Mouse (Mus musculus): ENCODE measurements around the gene A630076J17Rik. TPM values are rescaled to one million over a fixed set of nuclear protein-coding genes. Genes with fewer than 3 reads are reported as not detected.

A630076J17Rik gene
- polyA plus RNA-seq (2014; fragmentation: Illumina TruSeq; extraction: RNeasy Lipid Tissue Mini Kit (QIAGEN cat#74804); ENCODE audit: insufficient read depth, low read depth, low replicate concordance): not detected

GRCm38 (mm10) chr3:107230527-107230926 is at the start of gene A630076J17Rik:
Gene A630076J17Rik, plus strand, starts transcription at chr3:107230614.

DNA sequence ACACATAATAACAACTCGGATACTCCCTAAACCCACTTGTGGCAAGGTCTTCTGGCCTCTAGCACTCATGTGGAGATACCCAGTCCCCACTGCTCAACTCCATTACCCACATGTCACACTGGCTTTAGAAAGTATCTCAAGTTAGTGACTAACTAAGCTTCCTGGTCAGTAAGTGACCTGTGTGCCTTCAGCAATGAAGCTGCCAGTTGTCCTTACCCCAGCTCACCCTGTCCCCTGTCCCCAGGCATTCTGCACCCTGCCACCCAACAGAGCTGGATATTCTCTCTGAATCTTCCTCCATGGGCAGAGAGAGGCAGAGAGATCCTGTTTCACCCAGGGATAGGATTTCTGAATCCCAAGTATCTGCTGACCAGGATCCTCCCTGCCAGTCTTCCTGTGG is 47.7 kb upstream of the A630076J17Rik start, which contains the start of gene Kcna10:
TSS of gene Kcna10 (plus strand) at position 301 of the 400 bp plus-strand sequence.

DNA sequence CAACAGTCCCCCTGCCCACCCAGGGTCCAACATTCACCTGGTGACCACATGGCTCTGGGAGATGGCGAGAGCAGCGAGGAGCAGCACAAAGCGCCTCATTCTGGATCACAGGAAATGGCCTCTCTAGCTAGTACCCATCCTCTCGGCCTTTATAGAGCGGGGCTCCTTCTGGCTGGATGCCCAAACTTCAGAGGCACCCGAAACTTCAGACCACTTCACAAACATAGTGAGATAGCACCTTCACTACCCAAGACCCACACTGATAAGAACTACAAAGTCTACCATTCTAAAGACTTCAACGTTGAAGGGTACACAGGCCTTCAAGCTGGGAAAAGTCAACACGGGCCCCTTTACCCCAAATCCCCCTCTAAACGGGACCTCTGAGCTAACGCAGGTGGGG is 8.8 kb upstream of the A630076J17Rik start, which contains the start of gene Cym:
TSS of gene Cym (minus strand) at position 125 of the 400 bp plus-strand sequence.

GRCm38 (mm10) chr3:107239607-107240006 is 9.2 kb downstream of the A630076J17Rik start, which contains the start of gene Prok1:
Gene Prok1, minus strand, starts transcription at chr3:107239707.

GRCm38 (mm10) chr3:107278479-107279269 is 48.3 kb downstream of the A630076J17Rik start, which contains the start of gene Lamtor5:
Gene Lamtor5, plus strand, starts transcription at chr3:107278858.

Other genes with a start within 250 kb of the A630076J17Rik start
- 0.52 TPM for gene Kcna3, start 194.4 kb upstream of the A630076J17Rik start, polyA plus RNA-seq (2014; fragmentation: Illumina TruSeq; extraction: RNeasy Lipid Tissue Mini Kit (QIAGEN cat#74804); ENCODE audit: insufficient read depth, low read depth, low replicate concordance)
- gene Kcna2, start 129.5 kb upstream of the A630076J17Rik start, polyA plus RNA-seq (2014; fragmentation: Illumina TruSeq; extraction: RNeasy Lipid Tissue Mini Kit (QIAGEN cat#74804); ENCODE audit: insufficient read depth, low read depth, low replicate concordance): 1.8 TPM
- not detected for gene Kcna10, start 47.6 kb upstream of the A630076J17Rik start, polyA plus RNA-seq (2014; fragmentation: Illumina TruSeq; extraction: RNeasy Lipid Tissue Mini Kit (QIAGEN cat#74804); ENCODE audit: insufficient read depth, low read depth, low replicate concordance)
- gene Cym, start 8.9 kb upstream of the A630076J17Rik start, polyA plus RNA-seq (2014; fragmentation: Illumina TruSeq; extraction: RNeasy Lipid Tissue Mini Kit (QIAGEN cat#74804); ENCODE audit: insufficient read depth, low read depth, low replicate concordance): 0.32 TPM
- not detected for gene Prok1, start 9.1 kb downstream of the A630076J17Rik start, polyA plus RNA-seq (2014; fragmentation: Illumina TruSeq; extraction: RNeasy Lipid Tissue Mini Kit (QIAGEN cat#74804); ENCODE audit: insufficient read depth, low read depth, low replicate concordance)
- gene Lamtor5, start 48.2 kb downstream of the A630076J17Rik start, polyA plus RNA-seq (2014; fragmentation: Illumina TruSeq; extraction: RNeasy Lipid Tissue Mini Kit (QIAGEN cat#74804); ENCODE audit: insufficient read depth, low read depth, low replicate concordance): 123 TPM
- 0.74 TPM for gene Slc16a4, start 60.6 kb downstream of the A630076J17Rik start, polyA plus RNA-seq (2014; fragmentation: Illumina TruSeq; extraction: RNeasy Lipid Tissue Mini Kit (QIAGEN cat#74804); ENCODE audit: insufficient read depth, low read depth, low replicate concordance)
- gene Rbm15, start 103.1 kb downstream of the A630076J17Rik start, polyA plus RNA-seq (2014; fragmentation: Illumina TruSeq; extraction: RNeasy Lipid Tissue Mini Kit (QIAGEN cat#74804); ENCODE audit: insufficient read depth, low read depth, low replicate concordance): 3.7 TPM
- 0.08 TPM for gene Kcnc4, start 228.9 kb downstream of the A630076J17Rik start, polyA plus RNA-seq (2014; fragmentation: Illumina TruSeq; extraction: RNeasy Lipid Tissue Mini Kit (QIAGEN cat#74804); ENCODE audit: insufficient read depth, low read depth, low replicate concordance)

All from lung, adult 10 weeks (tissue).